Mouse (Mus musculus) bone marrow, adult 2 months (tissue): ENCODE data around the gene Itga5.

Experiments used
- CTCF ChIP-seq: fragments of 200-500 bp; IDR thresholded peaks from 2 replicates; pipeline ENCODE4 v1.5.1; 2011; ENCODE audit warnings: low read length, control low read depth; ENCODE audit not compliant: control insufficient read depth, insufficient read depth
- POLR2A ChIP-seq: fragments of 200-500 bp; IDR thresholded peaks from 2 replicates; pipeline ENCODE4 v1.6.1; 2011; ENCODE audit warnings: low read depth, mild to moderate bottlenecking, control low read depth, low read length, borderline replicate concordance; ENCODE audit not compliant: control insufficient read depth

GRCm38 (mm10) chr15:103361269-103361668 lies 5.3 kb downstream of the Itga5 start:
- TF ChIP-seq POLR2A = no peak
- TF ChIP-seq CTCF = no peak
